Mouse (Mus musculus) cerebellum, adult 2 months (tissue): ENCODE data around the gene Nmbr.

Source experiments
- CTCF ChIP-seq: fragments of 200-500 bp; IDR thresholded peaks from 2 replicates; pipeline ENCODE4 v1.5.1; 2011; ENCODE audit warnings: low read depth, mild to moderate bottlenecking, control low read depth, low read length, moderate library complexity, borderline replicate concordance; ENCODE audit not compliant: insufficient read depth
- POLR2A ChIP-seq: fragments of 200-500 bp; IDR thresholded peaks from 2 replicates; pipeline ENCODE4 v1.6.1; 2011; ENCODE audit warnings: low read length, control low read depth, borderline replicate concordance; ENCODE audit not compliant: insufficient read depth

DNA sequence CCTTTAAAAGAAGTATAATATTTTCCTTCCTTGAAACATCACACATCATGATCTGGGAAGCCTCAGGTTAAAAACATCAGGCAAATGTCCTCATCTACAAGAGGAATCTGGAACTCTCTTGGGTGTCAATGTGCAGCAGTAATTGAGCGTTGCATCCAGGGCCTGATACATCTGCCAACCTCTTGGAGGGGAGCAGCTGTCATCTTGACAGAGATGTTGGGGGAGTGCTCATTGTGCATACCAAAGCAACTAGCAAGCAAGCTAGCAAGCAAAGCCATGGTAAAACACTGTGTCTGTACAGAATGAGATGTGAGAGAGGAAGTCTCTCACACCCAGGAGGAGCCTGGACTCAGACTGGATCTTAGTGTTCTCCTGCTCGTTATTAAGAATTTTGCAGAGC, 84.6 kb downstream of the Nmbr start:
- TF ChIP-seq POLR2A (no peak), CTCF (no peak)
